Mouse (Mus musculus) midbrain, embryonic 16.5 days (tissue): ENCODE measurements at regions not wholly inside any gene's neighbourhood (a gene's known extent, or its start where the extent isn't known, plus 50 kb on each side); places are given as distances from the start of the nearest gene placed in this dataset.
"Not testable (repeated sequence)": the region's sequence is repeated elsewhere in the genome, so short reads cannot be mapped to it uniquely, and the experiment has no call there.

Experiments used
- ATAC-seq: fragments of 200-750 bp; cut with Nextera tagmentation; 2 replicates; pipeline ENCODE4 v1.8.0; 2017; ENCODE audit warnings: moderate TSS enrichment
- H3K27ac ChIP-seq: fragments of 300-500 bp; sonication (generic); 2 replicates; pipeline ENCODE4 v1.5.1; 2014; ENCODE audit warnings: mild to moderate bottlenecking, low read length, mixed read lengths
- H3K27me3 ChIP-seq: fragments of 300-500 bp; sonication (generic); 2 replicates; pipeline ENCODE4 v1.6.1; 2014; ENCODE audit warnings: low read depth, low read length, mixed read lengths; ENCODE audit not compliant: control insufficient read depth, insufficient read depth
- H3K36me3 ChIP-seq: fragments of 300-500 bp; sonication (generic); 2 replicates; pipeline ENCODE4 v1.6.1; 2014; ENCODE audit warnings: mild to moderate bottlenecking, low read length, moderate library complexity, mixed read lengths; ENCODE audit not compliant: control insufficient read depth, insufficient read depth
- H3K4me1 ChIP-seq: fragments of 300-500 bp; sonication (generic); 2 replicates; pipeline ENCODE4 v1.6.1; 2014; ENCODE audit warnings: mild to moderate bottlenecking, low read length, mixed read lengths; ENCODE audit not compliant: control insufficient read depth, insufficient read depth
- H3K4me2 ChIP-seq: fragments of 300-500 bp; sonication (generic); 2 replicates; pipeline ENCODE4 v1.6.1; 2014; ENCODE audit warnings: mild to moderate bottlenecking, low read length, mixed read lengths
- H3K4me3 ChIP-seq: fragments of 300-500 bp; sonication (generic); 2 replicates; pipeline ENCODE4 v1.5.1; 2014; ENCODE audit warnings: low read depth, mild to moderate bottlenecking, low read length, moderate library complexity, mixed read lengths
- H3K9ac ChIP-seq: fragments of 300-500 bp; sonication (generic); 2 replicates; pipeline ENCODE4 v1.6.1; 2014; ENCODE audit warnings: low read depth, low read length, mixed read lengths
- H3K9me3 ChIP-seq: fragments of 300-500 bp; sonication (generic); replicated peaks from 2 replicates; pipeline ENCODE4 v1.6.1; 2014; ENCODE audit warnings: mild to moderate bottlenecking, low read length, mixed read lengths; ENCODE audit not compliant: control insufficient read depth, poor library complexity, severe bottlenecking
- WGBS: fragments of 180-500 bp; shearing (Covaris S2); extraction: QIAGEN DNeasy Blood & Tissue Kit; methylation state at CpG from one replicate; pipeline ENCODE4 v1.1.7; 2014; 5-methylcytosine and 5-hydroxymethylcytosine counted together

DNA sequence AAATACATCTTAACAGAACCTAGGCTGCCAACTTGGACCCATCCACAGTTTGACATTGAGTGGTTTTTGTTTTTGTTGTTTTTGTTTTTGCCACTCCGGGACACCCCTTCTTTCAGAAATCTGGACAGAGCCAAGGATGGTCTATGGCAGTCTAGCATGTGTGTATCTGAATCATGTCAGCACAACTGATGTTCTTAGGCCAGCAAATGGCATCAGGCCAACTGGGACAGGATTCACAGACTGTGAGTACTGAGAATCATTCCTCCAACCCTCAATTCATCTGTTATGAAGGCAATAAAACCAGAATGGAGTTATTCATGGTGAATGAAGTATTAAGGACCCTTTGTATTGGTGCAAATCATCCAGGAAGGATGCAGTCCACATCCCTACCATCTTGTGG, 1372.5 kb upstream of the Rag2 start:
- no peak overlapping the region for H3K9ac ChIP-seq
- WGBS, result 83% methylated on average over 1 of the region's 1 CpGs
- H3K9me3 ChIP-seq, result no peaks in the 10 kb centered on the region
- no peaks in the 10 kb centered on the region for H3K4me1 ChIP-seq
- H3K36me3 ChIP-seq, result no peaks in the 10 kb centered on the region
- H3K27ac ChIP-seq, result no peak overlapping the region
- no peak for ATAC-seq
- H3K4me3 ChIP-seq, result no peak overlapping the region
- no peaks in the 10 kb centered on the region for H3K27me3 ChIP-seq
- no peak overlapping the region for H3K4me2 ChIP-seq

DNA sequence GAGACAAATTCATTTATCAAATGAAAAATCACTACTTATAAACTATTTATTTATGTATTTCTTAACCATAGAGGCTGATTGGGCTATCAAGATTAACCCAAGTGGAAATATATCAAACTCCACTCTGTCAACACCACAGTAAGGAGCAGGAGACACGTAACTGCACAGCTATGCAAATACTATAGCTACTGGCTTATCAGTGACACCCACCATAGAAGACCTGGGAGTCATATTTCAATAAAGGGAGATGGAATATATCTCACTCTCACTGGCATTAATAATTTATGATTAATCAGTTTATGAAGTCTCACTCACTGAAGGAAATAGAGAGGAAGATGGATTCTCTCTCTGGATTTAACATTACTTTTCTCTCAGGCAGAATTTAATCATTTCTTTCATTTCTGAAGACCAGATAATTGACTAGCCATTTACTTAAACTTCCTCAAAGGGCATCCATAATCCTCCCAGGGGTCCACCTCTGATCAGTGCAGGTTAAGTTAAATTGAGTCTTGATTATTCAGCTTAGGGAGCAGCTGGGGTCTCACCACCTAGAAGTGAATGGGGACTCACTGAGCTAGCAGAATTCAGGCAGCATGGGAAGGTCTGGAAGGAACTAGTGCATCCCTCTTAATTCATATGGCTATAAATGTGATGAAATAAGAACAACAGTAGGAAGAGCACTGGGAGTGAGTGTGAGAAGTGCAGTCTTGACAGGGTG, 1365.2 kb upstream of the Rag2 start:
- no peak; the same call in 1 of the 2 replicates for ATAC-seq
- WGBS, result 55% methylated on average over 1 of the region's 1 CpGs
- no peaks in the 10 kb centered on the region for H3K27me3 ChIP-seq

DNA sequence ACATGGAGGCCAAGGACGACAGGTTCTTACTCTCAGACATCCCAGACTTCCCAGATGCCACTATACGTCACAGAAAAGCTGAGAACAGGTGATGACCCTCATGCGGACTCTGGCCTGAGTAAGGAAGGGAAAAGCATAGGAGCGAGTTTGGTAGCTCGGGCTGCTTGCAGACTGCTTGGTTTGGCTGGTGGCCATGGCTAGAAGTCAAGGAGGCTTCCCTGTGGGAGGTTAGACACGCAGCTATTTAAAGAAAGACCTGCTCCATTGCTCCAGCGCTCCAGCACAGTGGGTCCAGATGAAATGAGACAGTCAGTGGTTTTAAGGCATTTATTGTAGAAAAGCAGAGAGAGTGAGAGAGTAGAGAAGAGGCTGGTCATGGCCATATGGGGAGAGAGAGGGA, 1318.0 kb upstream of the Rag2 start:
- Histone ChIP-seq H3K4me2 (no peak overlapping the region), H3K9ac (no peak overlapping the region), H3K27ac (no peak overlapping the region), H3K9me3 (no peaks in the 10 kb centered on the region), H3K4me1 (no peaks in the 10 kb centered on the region), H3K4me3 (no peak overlapping the region), H3K27me3 (no peaks in the 10 kb centered on the region), H3K36me3 (no peaks in the 10 kb centered on the region)
- no peak for ATAC-seq
- 79% methylated on average over 7 of the region's 7 CpGs for WGBS

More for the DNA sequence above, 1365.2 kb upstream of the Rag2 start:
- Histone ChIP-seq H3K27ac (no peak overlapping the region), H3K4me1 (no peaks in the 10 kb centered on the region), H3K4me2 (no peak overlapping the region), H3K4me3 (no peak overlapping the region), H3K9ac (no peak overlapping the region), H3K9me3 (no peaks in the 10 kb centered on the region), H3K36me3 (no peaks in the 10 kb centered on the region)

DNA sequence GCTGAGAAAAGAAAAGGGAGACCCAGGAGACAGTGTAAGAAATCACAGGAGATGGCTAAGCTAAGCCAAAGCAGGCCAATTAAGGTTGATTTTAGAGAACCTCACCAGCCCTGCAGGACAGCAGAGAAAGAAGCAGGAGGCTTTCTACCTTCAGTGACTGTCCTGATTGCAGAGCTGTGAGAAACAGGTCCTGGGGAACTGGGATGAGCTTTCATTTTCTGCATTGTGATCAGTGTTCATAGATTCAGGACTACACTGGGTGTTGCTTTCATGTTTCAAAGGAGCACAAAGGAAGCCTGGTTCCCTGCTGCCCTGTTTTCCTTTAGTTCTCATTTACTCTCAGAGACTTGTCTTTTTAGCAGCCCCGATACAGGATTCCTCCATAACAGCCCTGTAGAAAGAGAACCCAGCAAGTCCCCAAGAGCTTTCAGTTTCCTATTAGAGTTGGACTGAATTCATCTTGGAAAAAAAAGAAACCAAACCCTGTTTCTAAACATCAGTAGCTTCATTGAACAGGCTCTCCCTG, 1311.7 kb upstream of the Rag2 start:
- H3K4me3 ChIP-seq, result no peak overlapping the region
- peak; percentile 83 for ATAC-seq
- H3K4me1 ChIP-seq, result no peaks in the 10 kb centered on the region
- no peaks in the 10 kb centered on the region for H3K9me3 ChIP-seq
- H3K27ac ChIP-seq, result no peak overlapping the region
- H3K27me3 ChIP-seq, result no peaks in the 10 kb centered on the region
- no peak overlapping the region for H3K4me2 ChIP-seq
- no peaks in the 10 kb centered on the region for H3K36me3 ChIP-seq
- no peak overlapping the region for H3K9ac ChIP-seq
- 13% methylated on average over 1 of the region's 1 CpGs for WGBS

DNA sequence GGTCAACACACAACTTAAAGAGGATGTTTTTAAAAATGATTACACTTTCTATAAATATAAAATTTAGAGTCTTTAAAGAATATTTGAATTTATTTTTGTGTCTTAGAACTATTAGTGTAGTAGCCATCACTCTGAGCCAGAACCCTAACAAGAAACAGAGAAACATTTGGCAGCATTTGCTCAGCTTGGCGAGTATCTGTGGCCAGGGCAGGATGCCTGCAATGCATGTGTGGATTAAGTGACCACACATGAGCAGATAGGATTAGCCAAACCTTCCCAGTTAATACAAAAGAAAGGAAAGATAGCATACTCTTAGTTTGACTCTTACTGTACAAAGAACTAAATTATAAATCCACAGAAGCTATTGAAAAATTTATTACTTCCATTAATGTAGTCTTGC, 1304.1 kb upstream of the Rag2 start:
- WGBS, result 28% methylated on average over 1 of the region's 1 CpGs
- no peaks in the 10 kb centered on the region for H3K27me3 ChIP-seq
- H3K9me3 ChIP-seq, result no peaks in the 10 kb centered on the region
- no peak overlapping the region for H3K4me2 ChIP-seq
- no peaks in the 10 kb centered on the region for H3K4me1 ChIP-seq
- H3K4me3 ChIP-seq, result no peak overlapping the region
- no peaks in the 10 kb centered on the region for H3K36me3 ChIP-seq
- H3K9ac ChIP-seq, result no peak overlapping the region
- no peak for ATAC-seq
- H3K27ac ChIP-seq, result no peak overlapping the region

DNA sequence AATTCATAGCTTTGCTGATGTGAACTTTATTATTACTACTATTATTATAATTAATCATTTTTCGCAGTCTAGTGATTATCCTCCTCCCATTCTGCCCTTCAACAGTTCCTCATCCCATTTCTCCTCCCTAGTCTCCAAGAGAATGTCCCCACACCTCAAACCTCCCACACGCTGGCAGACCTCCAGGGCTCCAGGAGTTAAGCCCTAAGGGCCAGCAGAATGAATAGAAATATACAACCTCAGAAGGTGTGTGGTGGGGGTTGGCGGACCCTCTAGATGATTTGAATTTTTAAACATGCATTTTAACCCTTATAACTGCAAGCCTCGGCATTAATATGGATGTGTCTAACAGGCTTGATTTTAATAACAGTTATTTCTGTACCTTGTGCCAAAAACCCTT, 1283.8 kb upstream of the Rag2 start:
- Histone ChIP-seq H3K27ac (no peak overlapping the region), H3K4me3 (no peak overlapping the region), H3K27me3 (no peaks in the 10 kb centered on the region), H3K4me2 (no peak overlapping the region), H3K9me3 (no peaks in the 10 kb centered on the region), H3K4me1 (no peaks in the 10 kb centered on the region), H3K9ac (no peak overlapping the region), H3K36me3 (no peaks in the 10 kb centered on the region)
- no peak; the same call in 1 of the 2 replicates for ATAC-seq
- WGBS, result 47% methylated on average over 4 of the region's 4 CpGs

DNA sequence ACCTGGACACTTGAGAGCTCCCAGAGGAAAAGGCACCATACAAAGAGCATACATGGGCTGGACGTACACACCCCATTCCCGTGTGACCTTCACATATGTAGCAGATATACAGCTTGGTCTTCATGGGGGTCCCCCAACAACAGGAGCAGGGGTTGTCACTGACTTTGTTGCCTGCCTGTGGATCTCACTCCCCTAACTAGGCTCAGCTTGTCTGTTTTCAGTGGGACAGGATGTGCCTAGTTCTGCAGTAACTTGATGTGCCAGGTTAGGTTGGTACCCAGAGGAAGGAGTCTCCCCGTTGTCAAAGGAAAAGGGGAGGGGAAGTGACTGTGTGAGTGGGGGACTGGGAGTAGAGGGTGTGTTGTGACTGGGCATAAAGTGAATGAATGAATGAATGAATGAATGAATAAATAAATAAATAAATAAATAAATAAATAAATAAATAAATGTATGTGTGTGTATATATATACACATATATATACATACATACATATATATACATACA, 1279.5 kb upstream of the Rag2 start:
- no peak for ATAC-seq
- no peak overlapping the region for H3K27ac ChIP-seq
- H3K4me3 ChIP-seq, result no peak overlapping the region
- WGBS, result 92% methylated on average over 3 of the region's 3 CpGs
- no peaks in the 10 kb centered on the region for H3K4me1 ChIP-seq
- no peaks in the 10 kb centered on the region for H3K36me3 ChIP-seq
- no peaks in the 10 kb centered on the region for H3K9me3 ChIP-seq
- no peak overlapping the region for H3K9ac ChIP-seq
- H3K27me3 ChIP-seq, result no peaks in the 10 kb centered on the region
- H3K4me2 ChIP-seq, result no peak overlapping the region

DNA sequence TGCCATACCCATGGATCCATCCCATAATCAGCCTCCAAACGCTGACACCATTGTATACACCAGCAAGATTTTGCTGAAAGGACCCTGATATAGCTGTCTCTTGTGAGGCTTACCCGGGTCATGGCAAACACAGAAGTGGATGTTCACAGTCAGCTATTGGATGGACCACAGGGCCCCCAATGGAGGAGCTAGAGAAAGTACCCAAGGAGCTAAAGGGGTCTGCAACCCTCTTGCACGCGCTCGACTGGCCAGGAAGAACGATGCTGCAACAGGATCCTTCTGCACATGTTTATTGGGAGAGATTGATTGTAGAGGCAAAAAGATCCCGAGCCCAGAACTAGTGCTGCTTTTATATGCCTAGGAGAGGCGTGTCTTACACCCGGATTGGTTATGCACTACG, 1258.9 kb upstream of the Rag2 start:
- not testable (repeated sequence) for H3K9me3 ChIP-seq, H3K9ac ChIP-seq, H3K4me2 ChIP-seq, H3K27me3 ChIP-seq, ATAC-seq, H3K27ac ChIP-seq, H3K4me1 ChIP-seq, H3K36me3 ChIP-seq, H3K4me3 ChIP-seq
- 92% methylated on average over 10 of the region's 10 CpGs for whole genome bisulfite sequencing

DNA sequence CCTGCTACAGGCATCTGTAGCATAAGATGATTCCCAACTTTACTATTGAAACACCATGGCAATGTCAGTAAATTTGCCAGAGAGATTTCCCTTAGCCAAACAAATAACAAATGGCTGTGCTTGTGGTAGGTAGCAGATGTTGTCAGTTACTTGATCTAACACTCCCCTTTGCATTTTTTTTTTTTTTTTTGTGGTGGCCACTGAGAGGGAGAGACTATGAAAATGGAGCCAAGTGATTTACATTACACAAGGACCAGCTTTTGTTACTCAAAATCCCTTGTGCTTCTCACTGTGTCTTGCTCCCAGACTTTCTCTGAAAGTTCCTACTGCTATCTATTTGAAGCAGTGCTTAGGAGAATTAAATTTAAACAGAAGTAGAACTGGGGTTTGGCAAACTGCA, 1224.7 kb upstream of the Rag2 start:
- no peak for ATAC-seq
- Histone ChIP-seq H3K4me1 (no peaks in the 10 kb centered on the region), H3K9me3 (no peaks in the 10 kb centered on the region), H3K27ac (no peak overlapping the region), H3K36me3 (no peaks in the 10 kb centered on the region), H3K27me3 (no peaks in the 10 kb centered on the region), H3K4me3 (no peak overlapping the region), H3K4me2 (no peak overlapping the region), H3K9ac (no peak overlapping the region)
